8 mouse cellular contexts compared by ENCODE assay signal in the genomic region with DNA sequence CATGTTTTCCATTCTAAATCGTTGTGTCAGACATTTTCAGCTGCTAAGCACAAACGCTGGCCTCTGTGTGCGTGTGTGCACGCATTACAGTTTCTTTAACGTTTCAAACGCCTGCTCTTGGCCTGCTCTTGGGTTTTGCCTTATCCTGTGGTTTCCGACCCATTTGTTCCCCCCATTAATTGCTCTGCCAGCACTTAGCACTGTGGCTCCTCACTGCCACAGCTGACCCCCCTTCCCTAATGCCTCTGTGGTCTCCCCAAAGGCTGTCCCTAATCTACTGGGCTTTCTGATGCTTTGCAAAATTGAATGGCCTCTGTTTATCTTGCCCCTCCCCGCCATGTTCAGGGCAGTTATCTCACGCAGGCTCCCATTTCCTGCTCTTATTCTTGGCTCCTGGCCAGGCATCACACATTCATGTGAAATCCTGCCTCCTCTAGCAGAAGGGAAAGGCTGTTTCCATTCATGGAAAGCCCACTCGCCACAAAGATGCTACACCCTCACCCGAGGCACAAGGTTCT.
DNase-seq lines count a peak whose midpoint lies in the region; ATAC-seq lines count a peak whose summit lies in the region.

No protein-coding gene starts in this region.

- WGBS in lung, embryonic 15.5 days, result 8% methylated on average over 11 of the region's 11 CpGs
- 9% methylated on average over 11 of the region's 11 CpGs for WGBS in stomach, embryonic 14.5 days

- H3K9ac ChIP-seq in lung, embryonic 15.5 days, result no peak overlapping the region
- no peak overlapping the region for H3K9ac ChIP-seq in stomach, embryonic 14.5 days (replicated peaks; ENCODE audit: low read depth, low read length)

- peak overlapping the region; percentile 40 for H3K4me2 ChIP-seq in lung, embryonic 15.5 days
- no peak overlapping the region; the same call in 1 of the 2 replicates for H3K4me2 ChIP-seq in stomach, embryonic 14.5 days (replicated peaks; ENCODE audit: low read depth, low read length)

- no peaks in the 10 kb centered on the region for H3K36me3 ChIP-seq in lung, embryonic 15.5 days
- no peaks in the 10 kb centered on the region for H3K36me3 ChIP-seq in stomach, embryonic 14.5 days (ENCODE audit: control insufficient read depth, insufficient read depth, low read length)

- H3K27ac ChIP-seq in lung, embryonic 15.5 days, result peak overlapping the region; percentile 85
- peak overlapping the region; percentile 48; the same call in 1 of the 2 replicates for H3K27ac ChIP-seq in stomach, embryonic 14.5 days (ENCODE audit: low read length)

- ATAC-seq in lung, embryonic 15.5 days (ENCODE audit: borderline replicate concordance, extremely low read depth, low FRiP score, low TSS enrichment), result peak; percentile 80
- ATAC-seq in stomach, embryonic 14.5 days (ENCODE audit: insufficient number of reproducible peaks, insufficient read depth, low FRiP score, low read depth), result peak; percentile 88

- H3K4me3 ChIP-seq in lung, embryonic 15.5 days, result no peak overlapping the region
- no peak overlapping the region for H3K4me3 ChIP-seq in stomach, embryonic 14.5 days (ENCODE audit: low read depth, low read length)

- no peaks in the 10 kb centered on the region for H3K27me3 ChIP-seq in lung, embryonic 15.5 days
- no peaks in the 10 kb centered on the region for H3K27me3 ChIP-seq in stomach, embryonic 14.5 days (ENCODE audit: control insufficient read depth, insufficient read depth, low read length)

- peak; percentile 15 for DNase-seq in gastrocnemius, adult 18-20 months (ENCODE audit: low spot score)
- no peak for DNase-seq in gastrocnemius, postnatal 25 days
- DNase-seq in heart, adult 9 months (ENCODE audit: low spot score in 2 of 2), result peak; percentile 67 to 70
- DNase-seq in kidney, adult 18-20 months, result peak; percentile 27
- DNase-seq in thymus, postnatal 0 days (ENCODE audit: low spot score), result no peak
- DNase-seq in testis, postnatal 14 days (ENCODE audit: low spot score), result no peak

- H3K9me3 ChIP-seq in lung, embryonic 15.5 days, result no peaks in the 10 kb centered on the region
- no peaks in the 10 kb centered on the region for H3K9me3 ChIP-seq in stomach, embryonic 14.5 days (ENCODE audit: control insufficient read depth, low read depth, low read length)

- peaks cover 37% of the 10 kb centered on the region for H3K4me1 ChIP-seq in lung, embryonic 15.5 days
- peaks cover 14% of the 10 kb centered on the region for H3K4me1 ChIP-seq in stomach, embryonic 14.5 days (ENCODE audit: control insufficient read depth, insufficient read depth, low read length)

Comparison
In these comparisons a context has a peak if more than half of its experiments do, and no peak if none do; other contexts are left out.
1. DNase-seq: peak in gastrocnemius, adult 18-20 months (single experiment), heart, adult 9 months (2 of 2) and kidney, adult 18-20 months (single experiment); none in gastrocnemius, postnatal 25 days (single experiment), thymus, postnatal 0 days (single experiment) and testis, postnatal 14 days (single experiment).